Mouse (Mus musculus): ENCODE results near the gene Ar.

- no peak for TF ChIP-seq POLR2A (IDR thresholded peaks at IDR 0.05; ENCODE audit: low read depth, low read length)
- TF ChIP-seq CTCF (conservative IDR thresholded peaks at IDR 0.05; ENCODE audit: insufficient read depth, insufficient read length, low read depth, low read length): no peak
Measured at GRCm38 (mm10) chrX:98271361-98271760, 122.8 kb downstream of the Ar start.
